Mouse (Mus musculus) mouse trophoblast stem cell (cell line): ENCODE data around the gene Hivep3.

Experiments
- in situ Hi-C, 2 experiments: fragments of 300-500 bp; cut with MseI, MboI; formaldehyde crosslinking; loops; 2 replicates in 1 of 2; 3 replicates in 1 of 2; pipeline ENCODE4 v1.15.1; 2025

The Hivep3 gene

DNA sequence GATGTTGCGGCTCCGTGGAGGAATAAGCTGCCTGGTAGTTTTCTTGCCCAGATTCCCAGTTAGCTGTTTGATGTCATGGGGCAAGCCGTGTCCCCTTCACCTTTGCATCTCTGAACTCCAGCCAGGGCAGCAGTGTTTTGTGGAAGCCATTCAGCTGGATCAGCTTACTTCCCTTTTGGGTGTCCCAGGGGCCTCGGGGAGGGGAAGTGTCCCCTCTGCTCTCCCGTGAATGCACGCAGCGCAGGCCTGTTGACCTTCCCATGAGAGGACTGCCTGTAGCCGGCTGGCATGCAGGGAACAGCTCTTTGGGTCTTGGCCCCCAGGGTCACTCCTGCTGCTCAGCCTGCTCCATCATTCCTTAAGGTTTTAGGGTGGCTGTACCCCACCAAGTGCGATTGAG lies 320.6 kb downstream of the Hivep3 start:
- in situ Hi-C loops: no loop called here

DNA sequence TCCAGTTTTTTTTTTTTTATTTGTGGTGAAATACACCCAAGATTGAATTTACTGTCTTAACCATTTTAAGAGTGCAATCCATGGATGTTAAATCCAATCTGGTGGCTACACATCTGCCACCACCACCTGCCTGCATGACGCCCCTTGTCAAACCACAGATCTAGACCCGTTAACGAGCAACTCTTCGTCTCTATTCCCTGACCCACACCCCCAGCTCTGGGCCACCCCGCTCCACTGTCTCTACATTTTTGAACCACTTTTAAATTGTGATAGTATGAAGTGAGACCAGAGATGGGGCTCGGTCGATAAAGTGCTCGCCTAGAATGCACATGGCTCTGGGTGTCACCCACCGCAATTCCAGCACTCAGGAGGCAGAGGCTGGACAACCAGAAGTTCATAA lies 322.9 kb downstream of the Hivep3 start:
- in situ Hi-C loops: no loop called here

GRCm38 (mm10) chr4:120057529-120057928 lies 323.9 kb downstream of the Hivep3 start:
- in situ Hi-C loops: no loop called here

GRCm38 (mm10) chr4:120058157-120058556 lies 324.6 kb downstream of the Hivep3 start:
- in situ Hi-C loops: no loop called here

- in situ Hi-C loops: no loop called here
These were observed 325.2 kb downstream of the Hivep3 start for GRCm38 (mm10) chr4:120058794-120059193.

- in situ Hi-C loops: no loop called here
These were observed 328.1 kb downstream of the Hivep3 start for GRCm38 (mm10) chr4:120061727-120062126.

DNA sequence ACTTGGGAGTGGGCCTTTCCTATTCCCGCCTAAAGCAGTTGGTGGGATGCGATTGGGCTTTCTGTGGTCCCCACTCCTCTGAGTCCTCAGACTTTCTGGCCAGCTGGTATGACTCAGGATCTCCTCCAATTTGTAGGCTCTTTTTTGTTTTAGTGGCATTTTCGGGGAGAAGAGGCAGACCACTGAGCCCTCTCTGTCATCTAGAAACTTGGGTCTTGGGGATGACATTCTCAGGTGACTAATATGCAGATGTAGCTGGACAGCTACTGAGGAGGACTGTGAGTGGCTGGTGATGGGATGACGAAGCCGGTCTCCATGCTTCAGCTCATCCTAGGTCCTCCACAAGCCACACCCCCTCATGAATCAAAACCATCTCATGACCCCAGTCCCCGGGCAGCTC lies 328.6 kb downstream of the Hivep3 start:
- in situ Hi-C loops: no loop called here

DNA sequence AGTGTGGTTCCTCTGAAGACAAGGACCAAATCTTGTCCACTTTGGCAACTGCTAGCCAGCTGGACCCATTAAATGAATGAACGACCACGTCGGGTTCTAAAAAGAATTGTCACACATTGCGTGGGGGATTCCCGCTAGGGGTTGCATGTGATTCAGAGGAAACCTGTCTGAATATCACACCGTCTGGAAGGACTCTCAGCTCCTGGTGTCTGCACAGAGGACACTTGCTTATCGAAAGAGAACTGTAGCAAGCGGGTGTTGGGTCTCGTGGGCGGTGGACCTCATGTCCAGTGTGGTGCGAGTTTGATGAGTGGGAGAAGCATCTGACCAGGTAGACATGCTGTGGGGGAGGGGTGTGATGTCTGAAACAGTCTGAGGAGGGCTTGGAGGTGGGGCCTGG lies 329.2 kb downstream of the Hivep3 start:
- in situ Hi-C loops: no loop called here

GRCm38 (mm10) chr4:120063353-120064124 lies 330.0 kb downstream of the Hivep3 start:
- in situ Hi-C loops: no loop called here

DNA sequence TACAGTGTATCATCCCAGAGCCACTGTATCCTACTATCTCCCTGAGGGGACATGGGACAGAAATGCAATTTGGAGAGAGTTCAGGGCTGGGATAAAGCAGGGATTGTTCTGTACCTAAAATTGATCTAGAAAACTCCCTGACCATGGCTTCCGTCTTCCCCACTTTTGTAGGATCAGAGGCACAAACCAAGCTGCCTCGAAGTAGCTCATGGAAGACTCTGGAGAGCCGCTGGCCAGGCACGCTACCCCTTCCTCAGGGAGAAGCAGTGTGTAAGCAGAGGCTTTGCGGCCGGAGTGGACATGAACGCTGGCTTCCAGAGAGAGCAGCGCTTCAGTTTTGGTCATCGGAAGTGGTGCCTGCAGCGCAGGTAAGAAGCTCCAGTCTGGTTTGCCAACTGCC lies 331.1 kb downstream of the Hivep3 start, which contains the start of gene AL607142.1:
Gene AL607142.1 (plus strand): TSS at position 301 of the 400 bp plus-strand sequence.
- in situ Hi-C loops: no loop called here

GRCm38 (mm10) chr4:120066841-120067591 lies 333.4 kb downstream of the Hivep3 start:
- in situ Hi-C loops: no loop called here

DNA sequence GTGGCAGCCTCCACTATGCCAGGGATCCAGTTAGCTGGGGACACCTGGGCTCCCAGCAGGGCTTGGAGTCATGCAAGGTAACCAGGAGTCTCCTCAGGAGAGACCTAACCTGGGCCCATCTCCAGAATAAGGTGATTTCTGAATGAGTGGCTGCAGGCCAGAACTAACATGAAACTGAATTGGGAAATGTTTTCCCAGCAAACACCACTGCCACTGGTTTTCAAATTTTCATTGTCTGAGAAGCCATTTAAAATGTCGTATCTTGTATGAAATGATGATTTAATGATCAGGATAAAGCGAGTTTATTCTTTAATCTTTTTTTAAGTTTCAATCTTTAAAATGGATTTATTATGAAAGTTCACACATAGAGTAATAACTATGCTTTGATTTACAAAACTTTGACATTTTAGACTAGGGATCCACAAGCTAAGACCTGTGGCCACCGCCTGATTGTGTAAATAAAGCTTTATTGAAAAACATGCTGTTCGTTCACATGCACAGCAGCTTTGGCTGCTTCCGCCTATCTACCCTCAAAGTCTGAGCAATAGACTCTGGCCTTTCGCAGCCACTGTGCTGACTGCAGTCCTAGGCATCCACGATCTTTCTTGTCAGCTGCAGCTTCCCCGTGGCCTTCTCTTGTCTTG lies 334.1 kb downstream of the Hivep3 start:
- in situ Hi-C loops: no loop called here

- in situ Hi-C loops: no loop called here
These were observed 335.4 kb downstream of the Hivep3 start for GRCm38 (mm10) chr4:120068883-120069581.

- in situ Hi-C loops: no loop called here
These were observed 336.0 kb downstream of the Hivep3 start for GRCm38 (mm10) chr4:120069582-120069980.

- in situ Hi-C loops: no loop called here
These were observed 337.8 kb downstream of the Hivep3 start for GRCm38 (mm10) chr4:120071411-120071810.

GRCm38 (mm10) chr4:120071842-120072507 lies 338.4 kb downstream of the Hivep3 start:
- in situ Hi-C loops: no loop called here

GRCm38 (mm10) chr4:120074061-120074460 lies 340.5 kb downstream of the Hivep3 start:
- in situ Hi-C loops: no loop called here

- in situ Hi-C loops: no loop called here
These were observed 343.7 kb downstream of the Hivep3 start for GRCm38 (mm10) chr4:120077322-120077721.

GRCm38 (mm10) chr4:120082527-120082926 lies 348.9 kb downstream of the Hivep3 start:
- in situ Hi-C loops: no loop called here

DNA sequence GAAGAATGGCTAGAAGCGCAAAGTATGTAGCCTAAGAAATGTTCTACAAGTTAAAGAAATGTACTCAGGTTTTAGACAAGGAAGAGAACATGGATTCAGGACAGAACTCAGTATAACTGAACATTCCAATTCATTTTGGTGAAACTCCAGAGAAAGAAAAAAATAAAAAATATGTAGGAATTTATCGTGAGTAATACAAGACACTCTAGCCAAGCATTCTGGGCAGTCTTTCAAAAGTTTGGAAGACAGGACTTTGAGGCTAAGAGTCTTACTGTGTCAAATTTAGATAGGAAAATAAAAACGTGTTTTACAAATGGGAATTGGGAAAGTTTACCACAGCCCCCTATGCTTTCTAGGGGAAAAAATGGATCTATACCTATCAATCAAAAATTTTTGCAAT lies 350.1 kb downstream of the Hivep3 start:
- in situ Hi-C loops: no loop called here

- in situ Hi-C loops: no loop called here
These were observed 356.0 kb downstream of the Hivep3 start for GRCm38 (mm10) chr4:120089536-120089935.
